Mouse (Mus musculus): ENCODE results near the gene 1700013H16Rik.
"Not testable (repeated sequence)": the region's sequence is repeated elsewhere in the genome, so short reads cannot be mapped to it uniquely, and the experiment has no call there.

1700013H16Rik gene

GRCm38 (mm10) chrX:53757736-53758135, at the start of gene 1700013H16Rik:
TSS of gene 1700013H16Rik (minus strand) at chrX:53757831.
- DNase-seq (ENCODE audit: extremely low spot score, low spot score): no peak

DNA sequence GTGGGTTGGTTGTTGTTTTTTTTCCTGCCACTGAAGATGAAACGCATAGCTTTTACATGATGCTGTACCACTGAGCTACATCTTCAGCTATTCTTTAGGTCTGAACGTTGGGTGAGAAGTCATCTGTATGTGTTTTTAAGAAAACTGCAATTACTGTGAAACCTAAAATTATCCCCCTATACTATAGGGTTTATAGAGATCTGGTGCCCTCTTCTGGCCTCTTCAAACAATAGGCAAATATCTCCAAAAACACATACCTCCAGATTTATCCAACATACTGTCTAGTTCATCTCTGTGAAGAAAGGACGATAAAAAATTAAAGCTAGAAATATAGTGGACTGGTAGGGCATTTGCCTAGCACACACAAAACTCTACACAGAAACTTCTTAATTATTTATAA, 41.4 kb upstream of the 1700013H16Rik start:
- no peak for DNase-seq (ENCODE audit: extremely low spot score, low spot score)

DNA sequence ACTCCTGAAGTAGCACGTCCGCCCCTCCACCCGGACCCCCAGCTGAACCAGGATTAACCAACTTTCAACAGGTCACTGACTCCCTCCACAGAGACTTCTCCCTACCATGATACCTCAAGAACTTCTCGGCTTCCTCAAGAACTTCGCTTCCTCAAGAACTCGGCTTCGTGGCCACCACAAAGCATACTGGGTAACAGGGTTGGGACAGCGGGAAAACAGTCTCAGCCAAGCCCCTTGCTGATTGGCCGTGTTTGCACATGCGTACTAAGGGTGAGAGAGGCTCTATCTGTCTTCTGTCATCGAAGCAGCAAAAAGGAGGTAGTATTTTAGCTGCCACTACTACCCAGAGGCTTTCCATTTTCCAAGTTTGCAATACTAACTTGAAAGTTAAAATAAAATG, 39.9 kb upstream of the 1700013H16Rik start, which contains the start of gene Xlr:
Gene Xlr (minus strand): TSS at position 188 of the 400 bp plus-strand sequence.
- DNase-seq (ENCODE audit: extremely low spot score, low spot score): not testable (repeated sequence)

DNA sequence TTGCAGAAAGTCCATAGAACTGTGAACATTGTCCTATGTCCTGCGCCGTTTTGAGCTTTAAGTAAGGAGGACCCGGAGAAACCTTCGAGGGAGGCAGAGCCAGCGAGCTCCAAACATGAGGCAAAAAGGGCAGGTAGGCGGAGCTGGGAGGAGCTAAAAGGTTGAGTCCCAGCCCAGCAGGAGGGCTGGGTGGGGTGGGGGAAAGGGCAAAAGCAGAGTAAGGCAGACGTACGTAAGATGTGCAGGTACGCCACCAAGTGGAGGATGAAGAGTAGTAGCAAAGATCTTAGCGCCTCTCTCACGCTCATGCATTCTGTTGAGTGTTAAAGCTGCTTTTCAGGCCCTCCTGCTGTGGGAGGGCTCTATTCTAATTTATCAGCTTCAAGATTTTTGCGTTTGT, 18.6 kb upstream of the 1700013H16Rik start, which contains the start of gene Zfp36l3:
Gene Zfp36l3 (minus strand): TSS at position 119 of the 400 bp plus-strand sequence.
- DNase-seq (ENCODE audit: extremely low spot score, low spot score): no peak

DNA sequence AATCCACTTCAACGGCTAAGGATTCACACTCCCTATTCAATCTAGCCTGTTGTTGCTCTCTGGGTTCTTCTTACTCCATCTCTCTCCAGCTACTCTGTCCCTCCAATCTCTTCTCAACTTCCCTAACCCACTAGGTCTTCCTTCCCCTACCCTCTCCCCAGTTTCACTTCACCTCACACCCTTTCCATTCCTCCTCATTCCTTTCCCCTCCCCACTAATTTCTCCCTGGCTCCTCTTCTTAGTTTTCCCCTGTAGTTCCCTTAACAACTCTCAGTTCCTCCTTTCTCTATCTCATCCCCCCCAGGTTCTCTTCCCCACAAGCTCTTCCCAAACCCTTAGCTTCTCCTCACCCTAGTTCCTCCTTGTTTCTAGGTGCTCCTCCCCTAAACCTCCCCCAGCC, 4.8 kb downstream of the 1700013H16Rik start:
- no peak for DNase-seq (ENCODE audit: extremely low spot score, low spot score)

DNA sequence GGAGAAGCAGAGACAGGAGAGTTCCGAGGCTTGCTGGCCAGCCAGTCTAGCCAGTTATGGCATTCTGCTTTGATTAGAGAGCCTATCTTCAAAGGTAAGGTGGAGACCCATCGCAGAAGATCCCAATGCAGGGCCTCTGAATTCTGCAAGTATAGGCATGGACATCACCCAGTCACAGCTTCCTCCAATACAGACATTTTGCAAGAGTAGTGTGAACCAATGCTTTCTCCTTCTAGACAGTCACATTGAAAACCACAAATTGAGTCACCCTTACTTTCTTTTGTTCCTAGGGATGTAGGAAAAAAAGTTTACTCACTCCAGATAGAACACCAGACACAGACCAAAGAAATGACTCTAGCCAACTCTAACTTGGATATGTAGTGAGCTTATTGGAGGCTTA, 28.7 kb downstream of the 1700013H16Rik start:
- no peak for DNase-seq (ENCODE audit: extremely low spot score, low spot score)

GRCm38 (mm10) chrX:53724596-53724995, 33.0 kb downstream of the 1700013H16Rik start, which contains the start of gene 4930502E18Rik:
TSS of gene 4930502E18Rik (plus strand) at chrX:53724826.
- no peak for DNase-seq (ENCODE audit: extremely low spot score, low spot score)

DNA sequence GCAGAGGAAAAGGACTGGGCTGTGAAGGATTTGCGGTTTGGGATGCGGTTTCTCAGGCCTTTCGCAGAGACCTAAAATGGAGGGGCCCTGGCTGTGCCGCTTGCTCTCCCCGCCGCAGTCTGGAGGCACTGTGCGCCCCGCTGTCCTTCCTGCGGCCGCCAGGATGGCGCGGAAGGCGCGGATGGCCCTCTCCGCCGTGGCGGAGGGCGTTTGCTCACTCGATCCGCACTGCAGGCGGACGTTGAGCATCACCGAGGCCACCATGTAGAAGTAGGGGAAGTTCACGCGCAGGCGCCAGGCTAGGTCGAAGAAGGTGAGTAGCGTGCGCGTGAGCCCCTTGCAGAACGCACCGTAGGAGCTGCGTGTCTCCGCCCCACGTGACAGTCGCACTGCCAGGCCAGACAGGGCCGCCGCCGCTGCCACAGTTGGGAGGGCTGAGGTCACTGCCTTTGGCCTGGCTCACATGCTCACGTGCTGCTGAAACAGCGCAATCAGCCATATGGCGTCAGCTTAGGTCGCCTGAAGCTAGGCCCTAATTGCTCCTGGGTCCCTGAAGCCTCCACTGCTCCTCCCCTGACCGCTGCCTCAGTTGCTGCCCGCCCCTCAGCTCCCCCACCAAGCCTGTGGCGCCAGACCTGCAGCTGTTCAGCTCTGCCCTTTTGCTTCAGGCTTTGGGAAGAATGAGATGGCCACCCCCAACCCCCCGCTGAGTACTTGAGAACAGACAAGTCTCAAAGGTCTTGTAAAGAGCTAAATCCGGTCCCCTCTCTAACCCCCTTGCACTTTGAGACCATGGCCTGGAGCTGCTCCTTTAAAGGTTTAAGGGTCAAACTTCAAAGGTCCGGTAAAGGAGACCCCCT, 41.1 kb downstream of the 1700013H16Rik start:
- DNase-seq (ENCODE audit: extremely low spot score, low spot score): peak; percentile 50

DNA sequence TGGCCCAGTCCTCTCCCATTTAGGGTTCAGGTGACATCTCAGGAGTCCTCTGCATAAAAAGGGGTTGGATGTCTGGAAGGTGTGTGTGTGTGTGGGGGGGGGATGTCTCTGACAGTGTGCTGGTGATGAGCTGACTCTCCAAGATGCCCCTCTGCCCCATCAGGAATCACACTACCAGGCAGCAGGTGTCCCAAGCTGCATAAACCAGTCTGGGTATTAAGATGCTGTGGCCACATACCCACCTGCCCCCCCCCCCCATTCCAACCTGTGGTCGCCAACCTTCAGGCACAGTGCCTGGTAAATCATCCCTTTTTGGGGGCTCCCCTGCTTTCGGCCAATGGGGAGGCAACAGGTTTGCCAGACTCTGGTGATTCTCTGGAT, 41.7 kb downstream of the 1700013H16Rik start:
- no peak for DNase-seq (ENCODE audit: extremely low spot score, low spot score)

- DNase-seq (ENCODE audit: extremely low spot score, low spot score): no peak
Observed at GRCm38 (mm10) chrX:53702673-53703072, 55.0 kb downstream of the 1700013H16Rik start.

DNA sequence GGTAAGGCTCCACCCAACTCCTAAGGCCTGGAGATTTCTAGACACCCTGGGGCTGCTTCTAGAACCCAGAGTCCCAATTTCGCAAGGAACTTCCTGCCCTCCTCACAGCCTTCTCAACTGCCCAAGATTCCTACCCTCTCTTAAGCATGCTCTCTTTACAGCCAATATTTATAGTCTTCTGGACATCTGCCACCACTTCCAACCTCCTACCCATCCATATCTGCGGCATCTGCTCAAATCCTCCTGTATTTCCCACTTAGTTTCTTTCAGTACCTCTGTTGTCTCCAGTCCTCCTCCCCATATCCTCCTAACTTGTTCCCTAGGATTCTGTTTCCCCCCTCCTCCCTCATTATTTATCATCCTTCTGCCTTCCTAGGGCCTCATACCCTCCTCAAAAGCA, 58.4 kb downstream of the 1700013H16Rik start:
- DNase-seq (ENCODE audit: extremely low spot score, low spot score): no peak

DNA sequence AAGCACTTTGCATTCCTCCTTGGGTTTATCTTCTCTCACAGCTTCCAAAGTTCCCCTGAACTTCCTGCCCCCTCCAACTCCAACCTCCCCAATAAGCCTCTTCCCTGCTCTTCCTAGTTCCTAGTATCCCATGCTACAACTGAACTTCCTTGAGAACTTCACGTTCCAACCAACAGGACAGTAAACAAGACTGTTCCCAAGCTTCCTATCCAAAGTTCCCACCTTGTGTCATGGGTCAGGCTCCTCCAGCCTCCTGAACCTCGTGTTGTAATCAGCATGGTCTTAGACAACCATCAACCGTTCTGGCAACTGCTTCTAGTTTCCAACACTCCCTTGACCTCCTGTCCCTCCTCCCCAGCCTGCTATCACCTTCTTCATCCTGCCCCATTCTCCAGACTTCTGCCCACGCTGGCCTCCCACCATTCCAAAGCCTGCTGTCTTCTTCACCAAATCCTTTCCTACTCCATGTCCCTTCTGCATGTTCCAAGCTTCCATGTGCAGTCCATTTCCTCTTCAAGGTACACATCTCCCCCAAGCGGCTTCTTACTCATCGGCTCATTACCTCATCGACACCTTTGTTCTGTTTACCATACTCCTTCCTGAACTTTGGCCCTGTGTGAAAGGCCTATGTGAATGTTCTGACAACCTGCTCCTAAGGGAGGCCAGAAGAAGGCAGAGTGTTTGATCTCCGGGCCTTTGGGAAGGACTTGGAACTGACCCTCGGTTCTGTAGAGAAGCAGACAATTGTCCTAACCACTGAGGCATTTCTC, 63.4 kb downstream of the 1700013H16Rik start:
- no peak for DNase-seq (ENCODE audit: extremely low spot score, low spot score)

GRCm38 (mm10) chrX:53693141-53693540, 64.5 kb downstream of the 1700013H16Rik start:
- DNase-seq (ENCODE audit: extremely low spot score, low spot score): no peak
